Mouse (Mus musculus): ENCODE results near the gene Pla2g4d. TPM values are rescaled to one million over a fixed set of nuclear protein-coding genes. Genes with fewer than 3 reads are reported as not detected.

The Pla2g4d gene
- polyA plus RNA-seq, 1 experiment from 2014 or later, result 0.03 TPM

- H3K27ac ChIP-seq, result no peak overlapping the region
- H3K4me3 ChIP-seq, result no peak overlapping the region
- H3K4me1 ChIP-seq (replicated peaks), result no peaks in the 10 kb centered on the region
- ATAC-seq (replicated peaks; ENCODE audit: insufficient number of reproducible peaks, insufficient read depth, low FRiP score, low read depth), result no peak
- 77% methylated on average over 3 of the region's 3 CpGs for WGBS
- H3K4me2 ChIP-seq, result no peak overlapping the region
- H3K9me3 ChIP-seq (replicated peaks), result no peaks in the 10 kb centered on the region
- H3K9ac ChIP-seq, result no peak overlapping the region
- no peaks in the 10 kb centered on the region for H3K27me3 ChIP-seq
- H3K36me3 ChIP-seq, result no peaks in the 10 kb centered on the region
These were observed 596 bp downstream of the Pla2g4d start for GRCm38 (mm10) chr2:120288401-120288800.

- Histone ChIP-seq H3K27ac (no peak overlapping the region), H3K4me2 (no peak overlapping the region), H3K9ac (no peak overlapping the region), H3K36me3 (no peaks in the 10 kb centered on the region), H3K27me3 (no peaks in the 10 kb centered on the region), H3K9me3 (replicated peaks) (no peaks in the 10 kb centered on the region), H3K4me3 (no peak overlapping the region), H3K4me1 (replicated peaks) (no peaks in the 10 kb centered on the region)
- ATAC-seq (replicated peaks; ENCODE audit: insufficient number of reproducible peaks, insufficient read depth, low FRiP score, low read depth), result no peak
- WGBS, result 68% methylated on average over 4 of the region's 4 CpGs
These were observed 3.4 kb downstream of the Pla2g4d start for GRCm38 (mm10) chr2:120285639-120286038.

- no peak overlapping the region for H3K9ac ChIP-seq
- H3K36me3 ChIP-seq, result no peaks in the 10 kb centered on the region
- H3K4me2 ChIP-seq, result no peak overlapping the region
- no peaks in the 10 kb centered on the region for H3K9me3 ChIP-seq (replicated peaks)
- ATAC-seq (replicated peaks; ENCODE audit: insufficient number of reproducible peaks, insufficient read depth, low FRiP score, low read depth), result no peak
- H3K4me3 ChIP-seq, result no peak overlapping the region
- H3K27ac ChIP-seq, result no peak overlapping the region
- no peaks in the 10 kb centered on the region for H3K4me1 ChIP-seq (replicated peaks)
- H3K27me3 ChIP-seq, result no peaks in the 10 kb centered on the region
These were observed 4.3 kb downstream of the Pla2g4d start for GRCm38 (mm10) chr2:120284705-120285104.

- no peak overlapping the region for H3K4me2 ChIP-seq
- H3K9ac ChIP-seq, result no peak overlapping the region
- no peak overlapping the region for H3K27ac ChIP-seq
- 76% methylated on average over 5 of the region's 5 CpGs for WGBS
- no peaks in the 10 kb centered on the region for H3K36me3 ChIP-seq
- H3K9me3 ChIP-seq (replicated peaks), result no peaks in the 10 kb centered on the region
- no peak for ATAC-seq (replicated peaks; ENCODE audit: insufficient number of reproducible peaks, insufficient read depth, low FRiP score, low read depth)
- H3K4me3 ChIP-seq, result no peak overlapping the region
- no peaks in the 10 kb centered on the region for H3K27me3 ChIP-seq
- no peaks in the 10 kb centered on the region for H3K4me1 ChIP-seq (replicated peaks)
These were observed 4.9 kb downstream of the Pla2g4d start for GRCm38 (mm10) chr2:120284094-120284493.

- Histone ChIP-seq H3K27me3 (no peaks in the 10 kb centered on the region), H3K4me2 (no peak overlapping the region), H3K9ac (no peak overlapping the region), H3K4me1 (replicated peaks) (no peaks in the 10 kb centered on the region), H3K9me3 (replicated peaks) (no peaks in the 10 kb centered on the region), H3K36me3 (no peaks in the 10 kb centered on the region), H3K4me3 (no peak overlapping the region), H3K27ac (no peak overlapping the region)
- 47% methylated on average over 6 of the region's 6 CpGs for WGBS
- no peak for ATAC-seq (replicated peaks; ENCODE audit: insufficient number of reproducible peaks, insufficient read depth, low FRiP score, low read depth)
These were observed 5.4 kb downstream of the Pla2g4d start for GRCm38 (mm10) chr2:120283550-120283949.

- no peaks in the 10 kb centered on the region for H3K36me3 ChIP-seq
- no peaks in the 10 kb centered on the region for H3K27me3 ChIP-seq
- no peak overlapping the region for H3K27ac ChIP-seq
- WGBS, result 45% methylated on average over 3 of the region's 3 CpGs
- H3K9me3 ChIP-seq (replicated peaks), result no peaks in the 10 kb centered on the region
- H3K9ac ChIP-seq, result no peak overlapping the region
- no peak for ATAC-seq (replicated peaks; ENCODE audit: insufficient number of reproducible peaks, insufficient read depth, low FRiP score, low read depth)
- H3K4me1 ChIP-seq (replicated peaks), result no peaks in the 10 kb centered on the region
- no peak overlapping the region for H3K4me2 ChIP-seq
- no peak overlapping the region for H3K4me3 ChIP-seq
These were observed 7.8 kb downstream of the Pla2g4d start for GRCm38 (mm10) chr2:120281221-120281620.

- Histone ChIP-seq H3K4me2 (no peak overlapping the region), H3K9ac (no peak overlapping the region), H3K27me3 (no peaks in the 10 kb centered on the region; the same call in 1 of the 2 replicates), H3K9me3 (replicated peaks) (no peaks in the 10 kb centered on the region), H3K36me3 (no peaks in the 10 kb centered on the region), H3K4me3 (no peak overlapping the region), H3K4me1 (replicated peaks) (no peaks in the 10 kb centered on the region), H3K27ac (no peak overlapping the region)
- 12% methylated on average over 8 of the region's 8 CpGs for WGBS
- no peak for ATAC-seq (replicated peaks; ENCODE audit: insufficient number of reproducible peaks, insufficient read depth, low FRiP score, low read depth)
These were observed 9.0 kb downstream of the Pla2g4d start for GRCm38 (mm10) chr2:120279961-120280360.

- no peak overlapping the region for H3K9ac ChIP-seq
- H3K27ac ChIP-seq, result no peak overlapping the region
- no peak for ATAC-seq (replicated peaks; ENCODE audit: insufficient number of reproducible peaks, insufficient read depth, low FRiP score, low read depth)
- no peak overlapping the region for H3K4me2 ChIP-seq
- 75% methylated on average over 4 of the region's 4 CpGs for WGBS
- H3K4me3 ChIP-seq, result no peak overlapping the region
- no peaks in the 10 kb centered on the region for H3K36me3 ChIP-seq
- no peaks in the 10 kb centered on the region for H3K4me1 ChIP-seq (replicated peaks)
- H3K27me3 ChIP-seq, result no peaks in the 10 kb centered on the region; the same call in 1 of the 2 replicates
- H3K9me3 ChIP-seq (replicated peaks), result no peaks in the 10 kb centered on the region
These were observed 12.0 kb downstream of the Pla2g4d start for GRCm38 (mm10) chr2:120276951-120277350.

- H3K9ac ChIP-seq, result no peak overlapping the region
- WGBS, result 2% methylated on average over 9 of the region's 9 CpGs
- peak overlapping the region; percentile 52 for H3K4me2 ChIP-seq
- peaks cover 8% of the 10 kb centered on the region for H3K4me1 ChIP-seq (replicated peaks)
- peaks cover 12% of the 10 kb centered on the region for H3K27me3 ChIP-seq
- H3K4me3 ChIP-seq, result peak overlapping the region; percentile 20; the same call in 1 of the 2 replicates
- H3K9me3 ChIP-seq (replicated peaks), result no peaks in the 10 kb centered on the region
- no peak for ATAC-seq (replicated peaks; ENCODE audit: insufficient number of reproducible peaks, insufficient read depth, low FRiP score, low read depth)
- H3K36me3 ChIP-seq, result no peaks in the 10 kb centered on the region
- no peak overlapping the region for H3K27ac ChIP-seq
These were observed 20.4 kb downstream of the Pla2g4d start for GRCm38 (mm10) chr2:120268635-120269034.

GRCm38 (mm10) chr2:120265523-120265922 is 23.5 kb downstream of the Pla2g4d start:
- 67% methylated on average over 6 of the region's 6 CpGs for WGBS
- Histone ChIP-seq H3K9ac (no peak overlapping the region), H3K4me2 (no peak overlapping the region), H3K27me3 (peaks cover 12% of the 10 kb centered on the region), H3K4me3 (no peak overlapping the region), H3K36me3 (no peaks in the 10 kb centered on the region), H3K4me1 (replicated peaks) (peaks cover 8% of the 10 kb centered on the region), H3K9me3 (replicated peaks) (no peaks in the 10 kb centered on the region), H3K27ac (no peak overlapping the region)
- no peak for ATAC-seq (replicated peaks; ENCODE audit: insufficient number of reproducible peaks, insufficient read depth, low FRiP score, low read depth)

- H3K4me1 ChIP-seq (replicated peaks), result peaks cover 8% of the 10 kb centered on the region
- H3K4me2 ChIP-seq, result no peak overlapping the region
- no peaks in the 10 kb centered on the region for H3K9me3 ChIP-seq (replicated peaks)
- WGBS, result 56% methylated on average over 10 of the region's 10 CpGs
- H3K9ac ChIP-seq, result no peak overlapping the region
- no peak overlapping the region for H3K27ac ChIP-seq
- no peak overlapping the region for H3K4me3 ChIP-seq
- ATAC-seq (replicated peaks; ENCODE audit: insufficient number of reproducible peaks, insufficient read depth, low FRiP score, low read depth), result no peak
- peaks cover 16% of the 10 kb centered on the region for H3K27me3 ChIP-seq
- H3K36me3 ChIP-seq, result no peaks in the 10 kb centered on the region
These were observed 24.1 kb downstream of the Pla2g4d start for GRCm38 (mm10) chr2:120264858-120265257.

GRCm38 (mm10) chr2:120262876-120263275 is 26.1 kb downstream of the Pla2g4d start:
- 17% methylated on average over 1 of the region's 1 CpGs for WGBS
- Histone ChIP-seq H3K9me3 (replicated peaks) (no peaks in the 10 kb centered on the region), H3K9ac (no peak overlapping the region)

More at GRCm38 (mm10) chr2:120262876-120263275, 26.1 kb downstream of the Pla2g4d start:
- Histone ChIP-seq H3K36me3 (no peaks in the 10 kb centered on the region), H3K27me3 (0 out of 2 replicates have a peak, but pooled peaks cover 4% of the 10 kb centered on the region), H3K4me2 (no peak overlapping the region), H3K4me3 (no peak overlapping the region), H3K4me1 (replicated peaks) (no peaks in the 10 kb centered on the region), H3K27ac (no peak overlapping the region)
- no peak for ATAC-seq (replicated peaks; ENCODE audit: insufficient number of reproducible peaks, insufficient read depth, low FRiP score, low read depth)
